In the genomic region with DNA sequence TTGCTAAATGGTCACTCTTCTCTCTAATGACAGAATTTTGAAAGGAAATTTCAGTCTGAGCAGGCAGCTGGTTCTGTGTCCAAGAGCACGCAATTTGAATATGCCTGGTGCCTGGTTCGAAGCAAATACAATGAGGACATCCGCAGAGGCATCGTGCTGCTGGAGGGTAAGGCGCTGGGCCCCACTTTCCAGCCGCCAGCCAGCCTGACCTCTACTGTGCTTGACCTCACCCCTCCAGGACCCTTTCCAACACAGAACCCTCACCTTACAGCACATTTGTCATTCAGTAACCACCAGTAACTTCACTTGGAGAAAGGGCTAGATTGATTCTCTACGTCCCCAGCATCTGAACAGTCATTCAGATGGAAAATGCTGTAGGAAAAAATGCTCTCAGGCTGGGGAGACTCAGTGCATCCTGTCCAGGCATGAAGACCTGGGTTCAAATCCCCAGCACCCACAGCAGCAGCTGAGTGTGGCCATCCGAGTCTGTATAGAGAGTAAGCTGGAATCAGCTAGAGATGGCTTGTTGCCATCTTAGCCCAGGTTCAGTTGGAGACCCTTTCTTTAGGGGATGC, we compare ENCODE assay signal across 7 mouse cellular contexts. TPM values are rescaled to one million over a fixed set of nuclear protein-coding genes. Genes with fewer than 3 reads are reported as not detected.
A peak's percentile ranks its signal among the peaks of the same experiment; 100 is the strongest.
DNase-seq lines count a peak whose midpoint lies in the region; ATAC-seq and TF ChIP-seq lines count a peak whose summit lies in the region.

No protein-coding gene starts in this region.

- no peaks in the 10 kb centered on the region for H3K27me3 ChIP-seq in forebrain, embryonic 10.5 days (ENCODE audit: poor library complexity, severe bottlenecking)
- H3K27me3 ChIP-seq in limb, embryonic 11.5 days (ENCODE audit: control insufficient read depth, insufficient read depth, low read length) = no peaks in the 10 kb centered on the region
- no peaks in the 10 kb centered on the region for H3K27me3 ChIP-seq in thymus, adult 2 months (ENCODE audit: control insufficient read depth, insufficient read depth, low read length)

- 0 out of 2 replicates have a peak overlapping the region, but pooled peaks have one; percentile 30 for H3K9ac ChIP-seq in limb, embryonic 11.5 days (ENCODE audit: low read length)

- peak overlapping the region; percentile 89 for H3K4me3 ChIP-seq in layer of hippocampus, adult 2 months
- peak overlapping the region; percentile 73 for H3K4me3 ChIP-seq in forebrain, embryonic 10.5 days
- H3K4me3 ChIP-seq in limb, embryonic 11.5 days (ENCODE audit: low read depth, low read length) = peak overlapping the region; percentile 68
- H3K4me3 ChIP-seq in olfactory bulb, adult 2 months (ENCODE audit: insufficient read depth, low read depth, low read length) = peak overlapping the region; percentile 85
- H3K4me3 ChIP-seq in thymus, adult 2 months (ENCODE audit: control insufficient read depth, insufficient read depth, low read length) = no peak overlapping the region

- TF ChIP-seq POLR2A in olfactory bulb, adult 2 months (IDR thresholded peaks at IDR 0.05; ENCODE audit: insufficient read depth, low read depth, low read length) = no peak
- TF ChIP-seq POLR2A in thymus, adult 2 months (IDR thresholded peaks at IDR 0.05; ENCODE audit: control insufficient read depth, extremely low read depth, insufficient read depth, low read length, poor library complexity) = no peak

- no peak for DNase-seq in layer of hippocampus, adult 2 months (ENCODE audit: low spot score in 2 of 2)
- no peak for DNase-seq in layer of hippocampus, postnatal 25 days (ENCODE audit: extremely low spot score in 1 of 2, low spot score in 1 of 2)
- DNase-seq in forebrain, embryonic 10.5 days (ENCODE audit: extremely low spot score, low spot score) = no peak
- no peak for DNase-seq in limb, embryonic 11.5 days (ENCODE audit: low spot score)
- no peak for DNase-seq in thymus, adult 2 months
- DNase-seq in embryo, embryonic 10 days (ENCODE audit: low spot score) = no peak

- peaks cover 34% of the 10 kb centered on the region for H3K4me1 ChIP-seq in forebrain, embryonic 10.5 days
- no peaks in the 10 kb centered on the region; the same call in 1 of the 2 replicates for H3K4me1 ChIP-seq in limb, embryonic 11.5 days (ENCODE audit: control insufficient read depth, insufficient read depth, low read length)
- peaks cover 15% of the 10 kb centered on the region; the same call in 1 of the 2 replicates for H3K4me1 ChIP-seq in olfactory bulb, adult 2 months (ENCODE audit: control insufficient read depth, insufficient read depth, low read length)
- 0 out of 2 replicates have a peak, but pooled peaks cover 5% of the 10 kb centered on the region for H3K4me1 ChIP-seq in thymus, adult 2 months (replicated peaks; ENCODE audit: control insufficient read depth, insufficient read depth, low read length)

- peak overlapping the region; percentile 97 for H3K27ac ChIP-seq in layer of hippocampus, adult 2 months
- peak overlapping the region; percentile 93; the same call in 1 of the 2 replicates for H3K27ac ChIP-seq in forebrain, embryonic 10.5 days
- no peak overlapping the region for H3K27ac ChIP-seq in limb, embryonic 11.5 days (replicated peaks; ENCODE audit: low read depth, low read length)
- no peak overlapping the region for H3K27ac ChIP-seq in olfactory bulb, adult 2 months (ENCODE audit: insufficient read depth, low read depth, low read length)
- no peak overlapping the region for H3K27ac ChIP-seq in thymus, adult 2 months (ENCODE audit: control insufficient read depth, insufficient read depth, low read length)

- peak overlapping the region; percentile 85 for H3K4me2 ChIP-seq in limb, embryonic 11.5 days (ENCODE audit: low read depth, severe bottlenecking)

- no peaks in the 10 kb centered on the region for H3K9me3 ChIP-seq in forebrain, embryonic 10.5 days
- no peaks in the 10 kb centered on the region for H3K9me3 ChIP-seq in limb, embryonic 11.5 days (ENCODE audit: control insufficient read depth, low read length)

- WGBS in forebrain, embryonic 10.5 days = 76% methylated on average over 8 of the region's 8 CpGs
- WGBS in limb, embryonic 11.5 days = 78% methylated on average over 8 of the region's 8 CpGs
- 63% methylated on average over 8 of the region's 8 CpGs for WGBS in olfactory bulb, adult 2 months
- 81% methylated on average over 8 of the region's 8 CpGs for WGBS in thymus, adult 2 months

- ATAC-seq in limb, embryonic 11.5 days (ENCODE audit: insufficient number of reproducible peaks, low FRiP score, low TSS enrichment, low read depth) = no peak

- TF ChIP-seq CTCF in layer of hippocampus, adult 2 months (conservative IDR thresholded peaks at IDR 0.05) = no peak; the same call in 1 of the 2 replicates
- no peak for TF ChIP-seq CTCF in olfactory bulb, adult 2 months (IDR thresholded peaks at IDR 0.05; ENCODE audit: insufficient read depth, low read depth, low read length)
- no peak for TF ChIP-seq CTCF in thymus, adult 2 months (IDR thresholded peaks at IDR 0.05; ENCODE audit: borderline replicate concordance, control insufficient read depth, extremely low read depth, insufficient read depth, low read length, poor library complexity)

- peaks cover 75% of the 10 kb centered on the region for H3K36me3 ChIP-seq in forebrain, embryonic 10.5 days (replicated peaks)
- peaks cover 17% of the 10 kb centered on the region for H3K36me3 ChIP-seq in limb, embryonic 11.5 days (ENCODE audit: control insufficient read depth, insufficient read depth, low read length)
- H3K36me3 ChIP-seq in thymus, adult 2 months (ENCODE audit: control insufficient read depth, insufficient read depth, low read length) = peaks cover 6% of the 10 kb centered on the region; the same call in 1 of the 2 replicates

RNA-seq across cellular contexts. Expression of a gene that starts 3.4 kb away (rescaled TPM):
- total RNA-seq in layer of hippocampus, adult 2 months (2021) = under 1 TPM in 1 of 2 experiments, not detected in 1; 0.18 TPM
- under 1 TPM; 0.15 to 0.26 TPM for total RNA-seq in layer of hippocampus, postnatal 25 days (2021)
- polyA plus RNA-seq in forebrain, embryonic 10.5 days (2016; fragmentation: Nextera tagmentation; extraction: Ambion mirVana) = 0.35 and 0.52 TPM in 2 replicates
- polyA plus RNA-seq in limb, embryonic 11.5 days (2014; fragmentation: Nextera tagmentation; extraction: Ambion mirVana) = 0.08 TPM in 1 of 2 replicates, not detected in the other
- polyA plus RNA-seq in olfactory bulb, adult 2 months (2012; ENCODE audit: insufficient read depth, insufficient read length, low replicate concordance, missing spikeins) = not detected in 2 replicates
- 3.8 and 9.4 TPM in 2 replicates for polyA plus RNA-seq in thymus, adult 2 months (2012; rRNA removed)

RNA-seq across cellular contexts. Expression of a gene that starts 10.0 kb away (rescaled TPM):
- total RNA-seq in layer of hippocampus, adult 2 months (2021) = 100 to 1,000 TPM; 223 to 239 TPM
- 100 to 1,000 TPM; 226 to 262 TPM for total RNA-seq in layer of hippocampus, postnatal 25 days (2021)
- 243 and 263 TPM in 2 replicates for polyA plus RNA-seq in forebrain, embryonic 10.5 days (2016; fragmentation: Nextera tagmentation; extraction: Ambion mirVana)
- polyA plus RNA-seq in limb, embryonic 11.5 days (2014; fragmentation: Nextera tagmentation; extraction: Ambion mirVana) = 283 and 299 TPM in 2 replicates
- not detected in 2 replicates for polyA plus RNA-seq in olfactory bulb, adult 2 months (2012; ENCODE audit: insufficient read depth, insufficient read length, low replicate concordance, missing spikeins)
- polyA plus RNA-seq in thymus, adult 2 months (2012; rRNA removed) = 181 and 214 TPM in 2 replicates

RNA-seq across cellular contexts. Expression of a gene that starts 23.8 kb away (rescaled TPM):
- total RNA-seq in layer of hippocampus, adult 2 months (2021) = 10 to 100 TPM; 37.9 to 39.7 TPM
- 10 to 100 TPM; 35.0 to 39.8 TPM for total RNA-seq in layer of hippocampus, postnatal 25 days (2021)
- 35.7 and 40.7 TPM in 2 replicates for polyA plus RNA-seq in forebrain, embryonic 10.5 days (2016; fragmentation: Nextera tagmentation; extraction: Ambion mirVana)
- polyA plus RNA-seq in limb, embryonic 11.5 days (2014; fragmentation: Nextera tagmentation; extraction: Ambion mirVana) = 26.4 and 32.6 TPM in 2 replicates
- not detected in 2 replicates for polyA plus RNA-seq in olfactory bulb, adult 2 months (2012; ENCODE audit: insufficient read depth, insufficient read length, low replicate concordance, missing spikeins)
- polyA plus RNA-seq in thymus, adult 2 months (2012; rRNA removed) = 40.8 and 41.9 TPM in 2 replicates

RNA-seq across cellular contexts. Expression of a gene that starts 24.8 kb away (rescaled TPM):
- total RNA-seq in layer of hippocampus, adult 2 months (2021) = 10 to 100 TPM; 77.1 to 83.3 TPM
- 10 to 100 TPM; 75.4 to 90.7 TPM for total RNA-seq in layer of hippocampus, postnatal 25 days (2021)
- polyA plus RNA-seq in forebrain, embryonic 10.5 days (2016; fragmentation: Nextera tagmentation; extraction: Ambion mirVana) = 102 and 107 TPM in 2 replicates
- 104 and 114 TPM in 2 replicates for polyA plus RNA-seq in limb, embryonic 11.5 days (2014; fragmentation: Nextera tagmentation; extraction: Ambion mirVana)
- polyA plus RNA-seq in olfactory bulb, adult 2 months (2012; ENCODE audit: insufficient read depth, insufficient read length, low replicate concordance, missing spikeins) = not detected in 2 replicates
- 72.2 and 79.5 TPM in 2 replicates for polyA plus RNA-seq in thymus, adult 2 months (2012; rRNA removed)

RNA-seq across cellular contexts. Expression of a gene that starts 55.1 kb away (rescaled TPM):
- 10 to 100 TPM; 81.0 to 87.2 TPM for total RNA-seq in layer of hippocampus, adult 2 months (2021)
- total RNA-seq in layer of hippocampus, postnatal 25 days (2021) = 10 to 100 TPM; 82.1 to 84.3 TPM
- 107 and 113 TPM in 2 replicates for polyA plus RNA-seq in forebrain, embryonic 10.5 days (2016; fragmentation: Nextera tagmentation; extraction: Ambion mirVana)
- polyA plus RNA-seq in limb, embryonic 11.5 days (2014; fragmentation: Nextera tagmentation; extraction: Ambion mirVana) = 80.6 and 80.7 TPM in 2 replicates
- polyA plus RNA-seq in olfactory bulb, adult 2 months (2012; ENCODE audit: insufficient read depth, insufficient read length, low replicate concordance, missing spikeins) = not detected in 2 replicates
- polyA plus RNA-seq in thymus, adult 2 months (2012; rRNA removed) = 7.7 and 9.4 TPM in 2 replicates

Comparison
In these comparisons a context has a peak if more than half of its experiments do, and no peak if none do; other contexts are left out.
1. H3K27ac ChIP-seq: peak in layer of hippocampus, adult 2 months (single experiment) and forebrain, embryonic 10.5 days (single experiment); none in limb, embryonic 11.5 days (single experiment), olfactory bulb, adult 2 months (single experiment) and thymus, adult 2 months (single experiment).
2. RNA of a gene that starts 23.8 kb away (polyA plus RNA-seq): 40.8 to 41.9 TPM in thymus, adult 2 months, 35.7 to 40.7 TPM in forebrain, embryonic 10.5 days and 26.4 to 32.6 TPM in limb, embryonic 11.5 days; not detected in olfactory bulb, adult 2 months; every median in the first group is over 10 times any median in the second.